Mouse (Mus musculus): Measurements from ENCODE around the gene Gm28048. TPM values are rescaled to one million over a fixed set of nuclear protein-coding genes. Genes with fewer than 3 reads are reported as not detected.

Gene Gm28048
- 3.2 and 4.3 TPM in 2 replicates for polyA plus RNA-seq (2014; fragmentation: Nextera tagmentation; extraction: Ambion mirVana)

DNA sequence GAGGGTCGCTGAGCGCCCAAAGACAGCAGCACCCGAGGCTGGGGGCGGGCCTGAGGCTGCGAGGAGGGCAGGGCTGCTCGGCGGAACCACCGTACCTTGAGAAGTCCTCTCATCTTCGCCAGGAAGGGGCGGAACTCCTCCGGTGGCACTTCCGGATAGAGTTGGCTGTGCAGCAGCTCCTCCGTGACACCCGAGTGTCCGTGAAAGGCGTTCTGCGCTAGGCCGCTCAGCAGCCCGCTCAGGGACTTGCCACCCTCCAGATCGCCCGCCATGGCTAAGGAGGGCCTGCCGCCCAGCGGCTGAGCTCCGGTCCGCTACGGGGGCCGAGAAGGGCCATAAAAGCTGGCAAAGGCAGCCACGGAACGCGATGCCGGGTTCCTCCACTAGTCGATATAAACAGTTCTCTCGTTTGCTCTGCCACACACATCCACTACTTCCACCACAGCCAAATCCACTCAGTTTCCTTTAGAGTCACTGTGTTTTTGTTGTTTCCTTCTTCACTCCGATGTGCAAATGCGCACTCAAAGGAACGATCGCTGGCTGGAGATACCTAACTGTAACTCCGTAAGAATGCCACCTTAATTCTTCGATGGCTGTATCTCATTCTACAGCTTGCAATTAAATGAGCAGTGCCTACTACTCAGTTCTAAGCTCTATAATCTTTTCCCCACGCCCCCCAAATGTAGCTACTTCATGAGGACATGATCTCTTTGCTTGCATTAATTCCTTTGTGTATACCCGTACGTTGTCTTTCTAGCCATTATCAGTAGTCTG lies at the start of gene Gm28048, which contains the start of gene Commd1:
Gene Gm28048, minus strand, starts transcription at position 107 of the 774 bp plus-strand sequence.
Gene Commd1, minus strand, starts transcription at position 399 of the 774 bp plus-strand sequence.
- ATAC-seq (ENCODE audit: low FRiP score) (peak; percentile 94), DNase-seq (ENCODE audit: low spot score) (peak; percentile 94)
- peak within 1 kb of the TSS; percentile 65 for H3K9ac ChIP-seq
- whole genome bisulfite sequencing = 3% methylated on average over 42 of the region's 42 CpGs
- peaks cover 12% of the 10 kb centered on the region for H3K36me3 ChIP-seq (replicated peaks; ENCODE audit: control insufficient read depth, insufficient read depth)
- peak within 1 kb of the TSS; percentile 60 for H3K4me2 ChIP-seq (replicated peaks)
- peak within 1 kb of the TSS; percentile 91 for H3K27ac ChIP-seq
- H3K27me3 ChIP-seq (ENCODE audit: control insufficient read depth, insufficient read depth, low read length) = no peaks in the 10 kb centered on the region
- peak within 1 kb of the TSS; percentile 51 for H3K4me3 ChIP-seq (replicated peaks; ENCODE audit: low read length)
- no peaks in the 10 kb centered on the region for H3K9me3 ChIP-seq (ENCODE audit: control insufficient read depth, low read length)
- peaks cover 22% of the 10 kb centered on the region for H3K4me1 ChIP-seq (replicated peaks; ENCODE audit: control insufficient read depth, insufficient read depth, low read length)

DNA sequence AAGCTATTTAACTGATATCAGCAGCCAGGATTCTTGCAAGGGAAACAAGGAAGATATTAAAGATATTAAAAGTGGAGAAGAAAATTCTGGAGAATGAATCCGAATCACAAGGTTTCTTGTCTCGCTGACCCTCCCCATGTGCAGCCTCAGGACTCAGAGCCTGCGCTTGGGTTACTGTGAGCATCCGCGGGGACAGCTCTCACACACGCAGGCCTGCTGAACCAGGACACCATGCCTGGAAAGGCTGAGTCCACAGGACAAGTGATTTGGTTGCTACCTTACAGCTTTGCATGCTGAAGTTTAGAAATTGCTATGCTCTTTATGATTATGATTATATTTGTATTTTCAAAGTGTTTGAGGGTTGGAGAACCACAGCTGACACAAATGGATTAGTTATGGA lies 47.5 kb upstream of the Gm28048 start:
- Histone ChIP-seq H3K9ac (no peak overlapping the region), H3K27me3 (ENCODE audit: control insufficient read depth, insufficient read depth, low read length) (no peaks in the 10 kb centered on the region), H3K36me3 (replicated peaks; ENCODE audit: control insufficient read depth, insufficient read depth) (no peaks in the 10 kb centered on the region), H3K4me3 (replicated peaks; ENCODE audit: low read length) (no peak overlapping the region), H3K4me2 (replicated peaks) (no peak overlapping the region), H3K4me1 (replicated peaks; ENCODE audit: control insufficient read depth, insufficient read depth, low read length) (no peaks in the 10 kb centered on the region), H3K9me3 (ENCODE audit: control insufficient read depth, low read length) (no peaks in the 10 kb centered on the region), H3K27ac (no peak overlapping the region)
- ATAC-seq (ENCODE audit: low FRiP score) (no peak), DNase-seq (ENCODE audit: low spot score) (no peak)
- WGBS = 78% methylated on average over 6 of the region's 6 CpGs

DNA sequence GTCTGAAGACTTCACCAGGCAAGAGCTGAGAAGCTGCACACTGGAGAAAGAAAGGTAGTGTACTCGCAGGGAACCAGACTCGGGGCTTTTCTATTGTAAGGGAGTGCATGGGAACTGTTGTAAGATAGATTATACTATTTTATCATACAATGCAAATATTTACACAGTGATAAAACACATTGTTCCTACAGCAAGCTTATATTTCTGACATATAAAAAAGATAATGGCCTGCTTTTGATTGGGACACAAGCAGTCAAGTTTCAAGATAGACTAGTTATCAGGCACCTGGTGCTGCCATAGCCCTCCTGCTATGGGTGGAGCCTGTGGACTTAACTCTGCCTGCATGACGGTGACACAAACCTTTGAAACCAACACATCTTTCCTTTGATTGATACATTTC lies 47.1 kb upstream of the Gm28048 start:
- no peaks in the 10 kb centered on the region for H3K36me3 ChIP-seq (replicated peaks; ENCODE audit: control insufficient read depth, insufficient read depth)
- H3K9ac ChIP-seq = no peak overlapping the region
- no peak overlapping the region for H3K4me2 ChIP-seq (replicated peaks)
- no peak overlapping the region for H3K27ac ChIP-seq
- H3K4me3 ChIP-seq (replicated peaks; ENCODE audit: low read length) = no peak overlapping the region
- WGBS = 83% methylated on average over 3 of the region's 3 CpGs
- H3K9me3 ChIP-seq (ENCODE audit: control insufficient read depth, low read length) = no peaks in the 10 kb centered on the region
- no peak for ATAC-seq (ENCODE audit: low FRiP score)
- no peaks in the 10 kb centered on the region for H3K4me1 ChIP-seq (replicated peaks; ENCODE audit: control insufficient read depth, insufficient read depth, low read length)
- no peaks in the 10 kb centered on the region for H3K27me3 ChIP-seq (ENCODE audit: control insufficient read depth, insufficient read depth, low read length)
- DNase-seq (ENCODE audit: low spot score) = no peak

DNA sequence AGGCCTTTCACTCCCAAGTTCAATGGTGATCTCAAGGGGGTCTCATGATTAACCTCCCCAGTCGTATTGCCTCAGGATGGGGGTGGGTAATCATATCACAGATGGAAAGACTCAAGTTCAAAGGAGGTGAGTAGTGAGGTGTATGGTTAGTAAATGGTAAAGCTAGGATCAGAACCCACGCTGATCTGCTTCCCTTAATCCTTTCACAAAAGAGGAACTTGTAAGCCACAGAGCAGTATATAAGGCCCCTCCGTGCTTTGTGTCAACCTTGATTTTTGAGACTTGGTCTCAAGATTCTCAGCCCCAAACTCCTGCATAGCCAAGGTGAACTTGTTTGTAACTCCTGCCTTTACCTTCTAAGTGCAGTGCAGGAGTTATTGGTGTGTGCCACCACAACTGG lies 42.3 kb upstream of the Gm28048 start:
- 71% methylated on average over 3 of the region's 3 CpGs for WGBS
- ATAC-seq (ENCODE audit: low FRiP score) = no peak

DNA sequence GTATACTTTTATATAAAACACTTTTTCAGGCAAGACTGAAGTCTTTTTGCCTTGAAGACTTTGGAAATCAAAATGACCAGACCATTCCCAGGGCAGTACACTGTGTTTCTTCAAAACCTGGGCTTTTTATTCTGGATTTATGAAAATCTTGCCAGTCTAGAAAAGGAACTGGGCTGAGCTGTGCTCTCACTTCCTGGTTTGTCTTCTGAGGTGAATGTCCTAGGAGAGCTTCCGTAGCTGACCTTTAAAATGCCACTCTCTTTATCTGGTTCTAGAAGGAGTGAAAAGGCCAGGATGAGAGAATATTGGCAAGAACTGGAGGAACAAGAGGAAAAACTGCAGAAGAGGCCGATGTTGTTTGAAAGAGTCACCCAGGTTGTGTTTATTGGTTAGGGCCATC lies 41.3 kb upstream of the Gm28048 start:
- H3K9me3 ChIP-seq (ENCODE audit: control insufficient read depth, low read length) = no peaks in the 10 kb centered on the region
- H3K9ac ChIP-seq = no peak overlapping the region
- no peaks in the 10 kb centered on the region for H3K36me3 ChIP-seq (replicated peaks; ENCODE audit: control insufficient read depth, insufficient read depth)
- WGBS = 97% methylated on average over 2 of the region's 2 CpGs
- H3K27me3 ChIP-seq (ENCODE audit: control insufficient read depth, insufficient read depth, low read length) = no peaks in the 10 kb centered on the region
- ATAC-seq (ENCODE audit: low FRiP score) (no peak), DNase-seq (ENCODE audit: low spot score) (no peak)
- H3K4me1 ChIP-seq (replicated peaks; ENCODE audit: control insufficient read depth, insufficient read depth, low read length) = no peaks in the 10 kb centered on the region
- H3K4me3 ChIP-seq (replicated peaks; ENCODE audit: low read length) = no peak overlapping the region
- H3K27ac ChIP-seq = no peak overlapping the region
- H3K4me2 ChIP-seq (replicated peaks) = no peak overlapping the region

More for the DNA sequence above, 42.3 kb upstream of the Gm28048 start:
- no peaks in the 10 kb centered on the region for H3K9me3 ChIP-seq (ENCODE audit: control insufficient read depth, low read length)
- H3K36me3 ChIP-seq (replicated peaks; ENCODE audit: control insufficient read depth, insufficient read depth) = no peaks in the 10 kb centered on the region
- no peaks in the 10 kb centered on the region for H3K4me1 ChIP-seq (replicated peaks; ENCODE audit: control insufficient read depth, insufficient read depth, low read length)
- no peak overlapping the region for H3K27ac ChIP-seq
- H3K27me3 ChIP-seq (ENCODE audit: control insufficient read depth, insufficient read depth, low read length) = no peaks in the 10 kb centered on the region
- DNase-seq (ENCODE audit: low spot score) = no peak
- no peak overlapping the region for H3K4me3 ChIP-seq (replicated peaks; ENCODE audit: low read length)
- no peak overlapping the region for H3K9ac ChIP-seq
- H3K4me2 ChIP-seq (replicated peaks) = no peak overlapping the region

DNA sequence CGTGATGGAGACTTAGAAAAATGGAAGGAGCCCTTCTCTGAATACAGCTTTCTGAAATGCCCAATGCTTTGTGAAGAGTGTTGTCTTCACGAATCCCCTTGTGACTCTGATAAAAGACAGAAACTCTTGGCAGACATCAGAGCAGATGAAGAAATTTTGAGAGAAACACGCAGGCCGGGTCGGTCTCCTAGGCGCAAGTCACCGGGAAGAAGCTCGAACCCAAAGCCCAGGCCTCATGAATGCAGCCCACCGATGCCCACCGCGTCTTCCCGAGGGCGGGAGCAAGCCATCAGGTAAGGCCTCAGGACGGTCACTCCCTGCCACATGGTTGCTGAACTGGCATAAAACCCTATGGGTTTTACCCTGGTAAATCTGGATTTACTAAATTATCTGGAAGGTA lies 39.0 kb upstream of the Gm28048 start:
- 95% methylated on average over 14 of the region's 14 CpGs for WGBS
- no peak overlapping the region for H3K4me3 ChIP-seq (replicated peaks; ENCODE audit: low read length)
- DNase-seq (ENCODE audit: low spot score) (no peak), ATAC-seq (ENCODE audit: low FRiP score) (no peak)
- H3K27me3 ChIP-seq (ENCODE audit: control insufficient read depth, insufficient read depth, low read length) = no peaks in the 10 kb centered on the region
- H3K4me2 ChIP-seq (replicated peaks) = no peak overlapping the region
- no peaks in the 10 kb centered on the region for H3K36me3 ChIP-seq (replicated peaks; ENCODE audit: control insufficient read depth, insufficient read depth)
- H3K27ac ChIP-seq = no peak overlapping the region
- H3K9me3 ChIP-seq (ENCODE audit: control insufficient read depth, low read length) = no peaks in the 10 kb centered on the region
- H3K9ac ChIP-seq = no peak overlapping the region
- H3K4me1 ChIP-seq (replicated peaks; ENCODE audit: control insufficient read depth, insufficient read depth, low read length) = no peaks in the 10 kb centered on the region

DNA sequence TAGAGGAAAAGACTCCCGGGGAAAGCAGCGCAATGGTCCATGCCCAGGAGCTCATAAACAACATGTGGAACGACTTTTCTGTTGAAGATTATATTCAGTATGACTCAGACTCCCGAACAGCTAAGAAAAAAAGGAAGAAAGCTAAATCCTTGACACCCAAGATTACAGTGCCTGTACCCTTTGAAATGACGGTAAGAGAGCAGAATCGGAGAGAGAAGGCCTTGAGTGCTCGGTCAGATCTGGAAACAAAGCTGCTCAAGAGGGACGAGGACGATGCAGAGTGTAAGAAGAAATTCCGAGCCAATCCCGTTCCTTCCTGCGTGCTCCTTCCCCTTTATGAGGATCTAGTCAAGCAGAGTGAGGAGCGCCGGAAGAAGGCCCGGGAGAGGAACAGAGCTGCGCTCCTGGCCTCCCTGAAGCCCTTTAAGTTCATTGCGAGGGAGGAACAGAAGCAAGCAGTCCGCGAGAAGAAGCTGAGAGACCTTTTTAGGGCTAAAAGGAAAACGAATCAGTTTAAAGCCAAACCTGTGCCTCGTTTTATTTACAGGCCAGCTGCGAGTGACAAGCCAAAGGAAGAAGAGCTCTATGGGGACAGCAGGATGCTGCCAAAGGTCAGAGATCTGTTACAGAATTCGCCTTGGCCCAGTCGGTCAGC lies 38.4 kb upstream of the Gm28048 start:
- DNase-seq (ENCODE audit: low spot score) = no peak

DNA sequence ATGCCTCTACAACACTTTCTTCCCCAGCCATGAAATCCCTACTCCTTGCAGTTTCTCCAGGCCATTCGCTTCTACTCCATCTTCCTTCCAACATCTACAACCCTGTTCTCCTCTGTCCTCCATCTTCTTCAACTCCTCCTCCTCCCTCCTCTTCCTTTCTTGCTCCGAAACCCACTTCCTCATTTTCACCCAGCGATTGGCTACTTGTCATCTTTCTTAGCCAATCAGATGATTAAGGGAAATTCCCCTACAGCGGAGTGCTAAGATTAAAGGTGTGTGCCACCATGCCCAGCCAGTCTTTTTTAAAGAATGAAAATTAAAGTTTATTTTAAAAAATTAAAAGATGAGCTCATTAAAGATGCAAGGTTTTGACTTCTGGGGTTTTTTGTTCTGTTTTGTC lies 36.1 kb upstream of the Gm28048 start:
- Histone ChIP-seq H3K27ac (no peak overlapping the region), H3K4me1 (replicated peaks; ENCODE audit: control insufficient read depth, insufficient read depth, low read length) (no peaks in the 10 kb centered on the region), H3K27me3 (ENCODE audit: control insufficient read depth, insufficient read depth, low read length) (no peaks in the 10 kb centered on the region), H3K4me3 (replicated peaks; ENCODE audit: low read length) (no peak overlapping the region), H3K9me3 (ENCODE audit: control insufficient read depth, low read length) (no peaks in the 10 kb centered on the region), H3K36me3 (replicated peaks; ENCODE audit: control insufficient read depth, insufficient read depth) (no peaks in the 10 kb centered on the region), H3K9ac (no peak overlapping the region), H3K4me2 (replicated peaks) (no peak overlapping the region)
- ATAC-seq (ENCODE audit: low FRiP score) (no peak), DNase-seq (ENCODE audit: low spot score) (no peak)
- 93% methylated on average over 4 of the region's 4 CpGs for WGBS

More for the DNA sequence above, 38.4 kb upstream of the Gm28048 start:
- Histone ChIP-seq H3K4me1 (replicated peaks; ENCODE audit: control insufficient read depth, insufficient read depth, low read length) (no peaks in the 10 kb centered on the region), H3K9me3 (ENCODE audit: control insufficient read depth, low read length) (no peaks in the 10 kb centered on the region), H3K9ac (no peak overlapping the region), H3K36me3 (replicated peaks; ENCODE audit: control insufficient read depth, insufficient read depth) (no peaks in the 10 kb centered on the region), H3K27ac (no peak overlapping the region), H3K27me3 (ENCODE audit: control insufficient read depth, insufficient read depth, low read length) (no peaks in the 10 kb centered on the region), H3K4me3 (replicated peaks; ENCODE audit: low read length) (no peak overlapping the region), H3K4me2 (replicated peaks) (no peak overlapping the region)
- 70% methylated on average over 24 of the region's 24 CpGs for WGBS
- no peak for ATAC-seq (ENCODE audit: low FRiP score)

DNA sequence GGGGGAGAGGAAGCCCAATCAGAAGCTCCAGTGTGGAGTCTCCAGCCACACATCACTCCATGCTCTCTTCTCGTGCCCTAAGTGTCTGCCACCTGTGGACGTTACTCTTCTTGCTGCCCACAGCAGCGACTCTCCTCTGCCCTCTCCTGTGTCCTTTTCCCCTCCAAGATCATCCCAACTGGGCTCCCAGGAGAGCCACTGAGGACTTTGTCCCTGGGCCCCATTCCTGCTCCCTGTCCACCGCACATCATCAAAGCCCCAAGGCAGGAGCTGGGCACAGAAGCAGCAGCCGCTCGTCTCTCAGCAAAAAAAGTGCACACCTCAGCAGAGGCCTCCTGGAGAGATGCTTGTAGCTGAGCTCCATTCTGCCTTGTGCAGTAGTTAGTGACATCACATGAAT lies 33.1 kb upstream of the Gm28048 start:
- Histone ChIP-seq H3K4me1 (replicated peaks; ENCODE audit: control insufficient read depth, insufficient read depth, low read length) (no peaks in the 10 kb centered on the region), H3K36me3 (replicated peaks; ENCODE audit: control insufficient read depth, insufficient read depth) (no peaks in the 10 kb centered on the region), H3K4me2 (replicated peaks) (no peak overlapping the region), H3K9me3 (ENCODE audit: control insufficient read depth, low read length) (no peaks in the 10 kb centered on the region), H3K4me3 (replicated peaks; ENCODE audit: low read length) (no peak overlapping the region), H3K27ac (no peak overlapping the region), H3K27me3 (ENCODE audit: control insufficient read depth, insufficient read depth, low read length) (no peaks in the 10 kb centered on the region), H3K9ac (no peak overlapping the region)
- WGBS = 72% methylated on average over 6 of the region's 6 CpGs
- ATAC-seq (ENCODE audit: low FRiP score) (no peak), DNase-seq (ENCODE audit: low spot score) (no peak)
